Mouse (Mus musculus) limb, embryonic 10.5 days (tissue): ENCODE results near the gene Ipo4. TPM values are rescaled to one million over a fixed set of nuclear protein-coding genes. Genes with fewer than 3 reads are reported as not detected.

Experiments
- DNase-seq: peaks from one replicate; pipeline ENCODE4 v3.0.0-alpha.2; 2017; ENCODE audit warnings: low spot score
- H3K27ac ChIP-seq: fragments of 300-500 bp; sonication (generic); 2 replicates; pipeline ENCODE4 v1.5.1; 2016; ENCODE audit warnings: mild to moderate bottlenecking
- H3K27me3 ChIP-seq: fragments of 300-500 bp; sonication (generic); 2 replicates; pipeline ENCODE4 v1.6.1; 2016; ENCODE audit warnings: low read depth, mild to moderate bottlenecking; ENCODE audit not compliant: poor library complexity, severe bottlenecking
- H3K36me3 ChIP-seq: fragments of 300-500 bp; sonication (generic); 2 replicates; pipeline ENCODE4 v1.6.1; 2016; ENCODE audit warnings: mild to moderate bottlenecking, moderate library complexity
- H3K4me1 ChIP-seq: fragments of 300-500 bp; sonication (generic); 2 replicates; pipeline ENCODE4 v1.6.1; 2016
- H3K4me3 ChIP-seq: fragments of 300-500 bp; sonication (generic); 2 replicates; pipeline ENCODE4 v1.5.1; 2016; ENCODE audit warnings: mild to moderate bottlenecking, moderate library complexity
- H3K9me3 ChIP-seq: fragments of 300-500 bp; sonication (generic); replicated peaks from 2 replicates; pipeline ENCODE4 v1.6.1; 2016; ENCODE audit warnings: mild to moderate bottlenecking
- WGBS: fragments of 180-500 bp; shearing (Covaris S2); methylation state at CpG from one replicate; pipeline ENCODE4 v1.1.7; 2016; 5-methylcytosine and 5-hydroxymethylcytosine counted together
- polyA plus RNA-seq: library from polyadenylated mRNA; unstranded; fragments of >200 nt; fragmentation: Nextera tagmentation; extraction: Ambion mirVana; gene quantifications from 2 replicates; pipeline ENCODE4 v1.2.1, GENCODE M21; 2016

Gene Ipo4
- 134 and 152 TPM in 2 replicates for polyA plus RNA-seq

DNA sequence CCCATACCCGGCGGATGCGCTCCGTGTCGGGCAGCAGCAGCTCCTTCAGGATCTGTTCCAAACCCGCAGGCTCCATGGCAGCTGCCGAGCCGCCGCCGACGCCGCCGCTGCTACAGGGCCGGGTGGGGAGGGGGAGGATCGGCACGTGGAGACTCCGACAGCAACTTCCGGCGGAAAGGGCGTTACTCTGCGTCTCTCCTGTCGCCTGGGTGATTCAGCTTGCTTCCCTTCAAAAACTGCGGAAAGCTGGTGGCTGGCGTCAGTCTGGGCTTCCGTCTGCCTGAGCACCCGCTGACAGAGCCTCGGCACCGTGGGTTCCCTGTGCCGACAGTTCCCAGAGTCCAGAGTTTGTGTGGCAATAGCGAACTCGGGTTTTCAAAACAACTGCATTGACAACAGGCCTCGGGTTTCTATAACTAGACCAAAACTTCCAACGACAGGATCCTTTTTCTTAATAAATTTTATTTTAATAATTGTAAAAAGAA is at the start of gene Ipo4:
Gene Ipo4 (minus strand): TSS at position 435 of the 485 bp plus-strand sequence.
- Histone ChIP-seq H3K36me3 (peaks cover 85% of the 10 kb centered on the region), H3K9me3 (no peaks in the 10 kb centered on the region), H3K27me3 (no peaks in the 10 kb centered on the region), H3K4me1 (peaks cover 20% of the 10 kb centered on the region), H3K27ac (peak within 1 kb of the TSS; percentile 84), H3K4me3 (peak within 1 kb of the TSS; percentile 85)
- WGBS: 2% methylated on average over 33 of the region's 33 CpGs
- DNase-seq: peak; percentile 97

DNA sequence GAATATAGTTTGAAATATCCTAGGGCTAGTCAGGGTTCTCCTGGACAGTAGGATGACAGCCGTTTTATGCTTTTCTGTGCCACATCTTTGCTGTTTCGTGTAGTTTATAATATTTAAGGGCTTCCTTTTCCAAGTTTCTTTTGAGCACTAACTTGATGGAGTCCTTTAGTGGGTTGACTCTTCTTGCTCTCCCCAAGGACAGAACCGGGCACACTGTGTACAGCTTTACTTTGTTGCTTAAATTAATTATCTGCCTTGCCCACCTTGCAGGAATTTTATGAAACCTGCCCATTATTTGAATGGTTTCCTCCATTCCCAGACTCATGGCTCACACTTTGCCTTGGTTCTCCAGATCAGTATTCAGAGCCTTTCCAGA is 46.3 kb upstream of the Ipo4 start:
- Histone ChIP-seq H3K27ac (peak overlapping the region; percentile 90), H3K4me1 (peaks cover 14% of the 10 kb centered on the region), H3K36me3 (peaks cover 35% of the 10 kb centered on the region), H3K9me3 (no peaks in the 10 kb centered on the region), H3K27me3 (no peaks in the 10 kb centered on the region), H3K4me3 (peak overlapping the region; percentile 90)
- WGBS: 21% methylated on average over 3 of the region's 3 CpGs
- DNase-seq: no peak

DNA sequence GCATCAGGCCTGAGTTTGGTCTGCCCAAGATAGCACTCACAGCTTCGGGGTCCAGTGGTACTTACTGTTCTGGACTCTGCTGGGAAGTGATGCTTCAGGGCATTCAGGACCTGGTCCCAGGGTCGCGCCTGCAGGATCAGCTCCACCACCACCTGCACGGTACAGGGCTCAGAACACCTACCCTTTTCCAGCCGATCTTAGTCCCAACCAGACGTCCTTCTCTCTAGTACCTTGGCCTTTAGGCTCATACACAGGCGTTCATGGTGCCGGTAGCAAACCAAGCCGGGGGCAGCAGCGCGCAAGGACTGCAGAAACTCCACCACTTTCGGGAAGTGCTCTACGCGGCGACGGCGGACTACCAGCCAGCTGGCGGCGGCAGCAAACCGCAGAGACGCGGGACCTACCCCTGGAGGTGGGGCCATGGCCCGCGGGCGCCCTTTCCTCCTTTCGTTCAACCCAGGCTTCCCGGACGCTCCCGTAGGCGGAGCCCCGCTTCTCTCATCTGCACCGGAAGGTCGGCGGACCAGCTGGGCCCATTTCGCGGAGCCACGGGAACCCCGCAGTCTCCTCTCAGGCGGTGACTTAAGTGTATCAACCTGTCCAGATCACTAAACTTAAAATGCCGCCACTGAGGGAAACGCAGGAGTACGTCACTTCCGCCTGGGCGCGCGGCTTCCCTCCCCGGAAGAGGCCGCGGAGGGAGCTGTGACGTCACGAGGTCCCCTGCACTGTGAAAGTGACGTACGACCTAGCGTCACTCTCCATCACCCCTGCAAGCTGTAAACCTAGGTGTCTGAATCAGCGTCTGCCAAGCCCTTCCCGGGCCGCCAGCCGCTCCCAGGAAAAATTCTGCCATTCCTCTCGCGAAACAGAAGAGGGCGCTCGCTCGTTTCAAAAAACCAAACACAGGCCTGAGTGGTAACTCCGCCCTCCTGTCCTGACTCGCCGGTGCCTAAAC is 45.7 kb upstream of the Ipo4 start, which contains the start of gene Tinf2:
Gene Tinf2 (minus strand): TSS at position 661 of the 958 bp plus-strand sequence.
- Histone ChIP-seq H3K27ac (peak within 1 kb of the TSS; percentile 90), H3K36me3 (peaks cover 42% of the 10 kb centered on the region), H3K27me3 (no peaks in the 10 kb centered on the region), H3K9me3 (no peaks in the 10 kb centered on the region), H3K4me1 (peaks cover 14% of the 10 kb centered on the region), H3K4me3 (peak within 1 kb of the TSS; percentile 90)
- WGBS: under 1% methylated on average over 66 of the region's 66 CpGs
- DNase-seq: peak; percentile 98

DNA sequence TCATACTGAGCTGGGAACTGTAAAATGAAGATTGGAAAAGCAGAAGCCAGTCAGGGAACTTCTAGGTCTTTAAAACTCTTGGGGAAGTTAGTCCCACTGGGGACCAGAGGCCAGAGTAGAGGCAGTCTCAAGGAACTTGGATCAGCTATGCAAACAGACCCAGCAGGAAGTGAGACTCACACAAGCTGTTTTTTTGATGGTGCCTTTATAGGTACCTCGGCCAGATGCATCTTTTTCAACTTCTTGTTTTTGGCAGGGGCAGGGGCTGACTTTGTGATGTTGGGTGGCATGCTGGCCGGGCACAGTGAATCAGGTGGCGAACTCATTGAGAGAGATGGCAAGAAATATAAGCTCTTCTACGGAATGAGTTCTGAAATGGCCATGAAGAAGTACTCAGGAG is 41.9 kb upstream of the Ipo4 start:
- no peak overlapping the region for H3K4me3 ChIP-seq
- H3K4me1 ChIP-seq: peaks cover 19% of the 10 kb centered on the region
- WGBS: 88% methylated on average over 4 of the region's 4 CpGs
- no peak overlapping the region for H3K27ac ChIP-seq
- DNase-seq: no peak
- no peaks in the 10 kb centered on the region for H3K9me3 ChIP-seq
- peaks cover 60% of the 10 kb centered on the region for H3K36me3 ChIP-seq
- H3K27me3 ChIP-seq: no peaks in the 10 kb centered on the region

DNA sequence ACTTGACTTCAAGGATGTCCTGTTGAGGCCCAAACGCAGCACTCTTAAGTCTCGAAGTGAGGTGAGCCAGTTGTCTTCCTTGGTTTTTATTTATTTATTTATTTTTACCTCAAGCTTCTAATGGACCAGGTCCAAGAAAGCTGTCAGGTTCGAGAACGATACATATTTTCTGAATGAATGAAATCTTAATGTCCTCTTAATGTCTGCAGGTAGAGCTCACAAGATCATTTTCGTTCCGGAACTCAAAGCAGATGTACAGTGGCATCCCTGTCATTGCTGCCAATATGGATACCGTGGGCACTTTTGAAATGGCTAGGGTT is 36.9 kb upstream of the Ipo4 start:
- DNase-seq: no peak
- 81% methylated on average over 7 of the region's 7 CpGs for WGBS

DNA sequence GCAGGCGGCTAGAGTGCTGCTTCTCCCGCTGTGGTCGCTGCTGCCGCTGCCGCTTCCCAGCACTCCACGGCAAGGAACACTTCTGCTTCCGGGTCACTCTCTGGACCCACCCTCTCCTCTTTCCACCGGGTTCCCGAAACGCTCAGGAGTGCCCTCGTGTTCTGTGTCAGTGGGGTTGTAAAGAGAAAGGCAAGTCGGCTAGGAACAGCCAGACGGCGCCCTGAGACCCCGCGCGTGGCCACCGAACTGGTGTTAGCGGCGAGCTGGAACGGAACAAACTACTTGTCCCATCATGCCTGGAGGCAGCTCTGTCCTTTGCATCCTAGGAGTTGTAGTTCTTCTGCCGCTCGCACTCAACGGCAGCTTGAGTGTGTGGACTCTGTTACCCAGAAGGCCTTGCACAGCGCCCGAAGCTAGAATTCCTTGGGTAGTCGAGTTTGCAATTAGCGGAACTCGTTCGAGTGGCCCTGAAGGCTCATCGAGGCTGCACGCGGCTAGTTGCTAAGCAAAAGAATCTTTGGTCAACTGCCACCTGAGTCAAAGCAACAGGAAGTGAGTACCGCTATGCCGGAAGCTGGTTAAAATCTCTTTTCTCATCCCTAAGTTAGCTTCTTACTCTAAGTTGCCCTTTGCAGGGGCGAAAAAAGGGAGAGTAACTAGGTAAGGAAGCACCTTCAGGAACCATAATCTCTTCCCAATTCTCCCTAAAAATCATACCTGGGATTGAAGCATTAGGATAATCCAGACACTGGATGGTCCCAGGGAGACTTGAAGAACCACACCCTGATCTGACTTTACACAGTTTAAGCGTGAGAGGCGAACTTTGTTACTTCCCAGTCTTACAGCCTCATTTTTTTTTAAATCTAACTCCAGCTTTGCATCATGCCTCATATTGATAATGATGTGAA is 36.3 kb upstream of the Ipo4 start, which contains the start of the genes Gmpr2 and Nedd8:
Gene Gmpr2 (plus strand): TSS at position 109 of the 908 bp plus-strand sequence.
Gene Nedd8 (minus strand): TSS at position 292 of the 908 bp plus-strand sequence.
- H3K4me3 ChIP-seq: peak within 1 kb of the TSS; percentile 87
- peaks cover 47% of the 10 kb centered on the region for H3K36me3 ChIP-seq
- DNase-seq: peak; percentile 89
- peaks cover 23% of the 10 kb centered on the region for H3K4me1 ChIP-seq
- peak within 1 kb of the TSS; percentile 94 for H3K27ac ChIP-seq
- H3K27me3 ChIP-seq: no peaks in the 10 kb centered on the region
- H3K9me3 ChIP-seq: no peaks in the 10 kb centered on the region
- WGBS: 1% methylated on average over 38 of the region's 38 CpGs

More for the DNA sequence above, 36.9 kb upstream of the Ipo4 start:
- Histone ChIP-seq H3K27ac (peak overlapping the region; percentile 94), H3K4me1 (peaks cover 23% of the 10 kb centered on the region), H3K36me3 (peaks cover 53% of the 10 kb centered on the region), H3K9me3 (no peaks in the 10 kb centered on the region), H3K27me3 (no peaks in the 10 kb centered on the region), H3K4me3 (peak overlapping the region; percentile 87)

DNA sequence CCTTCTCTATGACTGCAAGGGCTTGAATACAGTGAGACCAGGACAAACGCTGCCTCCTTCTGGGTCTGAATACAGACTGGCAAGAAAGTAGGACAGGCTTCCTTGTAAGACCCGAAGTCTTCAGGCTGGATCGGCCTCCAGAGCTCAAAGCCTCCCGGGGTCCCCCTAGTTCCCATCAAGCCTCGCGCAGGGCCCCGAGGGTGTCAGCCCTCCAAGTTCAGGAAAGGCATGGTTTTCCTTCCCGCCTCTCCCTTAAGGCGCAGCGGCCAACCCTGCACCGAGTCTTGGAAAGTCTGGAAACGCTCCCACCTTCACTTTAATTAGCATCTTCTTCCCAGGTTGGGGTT is 35.7 kb upstream of the Ipo4 start:
- H3K36me3 ChIP-seq: peaks cover 46% of the 10 kb centered on the region
- peaks cover 23% of the 10 kb centered on the region for H3K4me1 ChIP-seq
- H3K27me3 ChIP-seq: no peaks in the 10 kb centered on the region
- H3K4me3 ChIP-seq: peak overlapping the region; percentile 87
- DNase-seq: no peak
- peak overlapping the region; percentile 94 for H3K27ac ChIP-seq
- H3K9me3 ChIP-seq: no peaks in the 10 kb centered on the region
- WGBS: 1% methylated on average over 12 of the region's 12 CpGs

DNA sequence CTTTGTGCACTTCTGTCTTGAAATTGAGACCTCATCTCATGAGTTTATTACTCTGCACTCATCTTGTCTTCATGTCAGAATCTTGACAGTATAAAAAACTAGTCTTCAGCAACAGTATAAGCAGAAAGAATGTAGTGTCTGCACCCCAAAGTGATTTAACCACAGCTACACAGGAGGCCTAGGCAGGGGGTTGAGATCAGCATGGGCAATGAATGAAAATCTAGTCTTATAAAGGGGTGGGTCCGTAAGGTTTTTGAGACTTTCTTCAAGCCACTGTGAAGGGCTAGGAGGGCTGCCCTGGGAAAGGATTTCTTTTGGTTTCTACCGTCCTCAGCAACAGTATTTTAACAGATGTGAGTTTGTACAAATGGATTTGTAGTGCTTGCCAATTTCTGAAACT is 24.9 kb upstream of the Ipo4 start:
- no peaks in the 10 kb centered on the region for H3K27me3 ChIP-seq
- peak overlapping the region; percentile 77 for H3K4me3 ChIP-seq
- 0 out of 2 replicates have a peak, but pooled peaks cover 10% of the 10 kb centered on the region for H3K4me1 ChIP-seq
- DNase-seq: no peak
- H3K27ac ChIP-seq: 0 out of 2 replicates have a peak overlapping the region, but pooled peaks have one; percentile 87
- 48% methylated on average over 2 of the region's 2 CpGs for WGBS
- no peaks in the 10 kb centered on the region for H3K9me3 ChIP-seq
- H3K36me3 ChIP-seq: peaks cover 53% of the 10 kb centered on the region

DNA sequence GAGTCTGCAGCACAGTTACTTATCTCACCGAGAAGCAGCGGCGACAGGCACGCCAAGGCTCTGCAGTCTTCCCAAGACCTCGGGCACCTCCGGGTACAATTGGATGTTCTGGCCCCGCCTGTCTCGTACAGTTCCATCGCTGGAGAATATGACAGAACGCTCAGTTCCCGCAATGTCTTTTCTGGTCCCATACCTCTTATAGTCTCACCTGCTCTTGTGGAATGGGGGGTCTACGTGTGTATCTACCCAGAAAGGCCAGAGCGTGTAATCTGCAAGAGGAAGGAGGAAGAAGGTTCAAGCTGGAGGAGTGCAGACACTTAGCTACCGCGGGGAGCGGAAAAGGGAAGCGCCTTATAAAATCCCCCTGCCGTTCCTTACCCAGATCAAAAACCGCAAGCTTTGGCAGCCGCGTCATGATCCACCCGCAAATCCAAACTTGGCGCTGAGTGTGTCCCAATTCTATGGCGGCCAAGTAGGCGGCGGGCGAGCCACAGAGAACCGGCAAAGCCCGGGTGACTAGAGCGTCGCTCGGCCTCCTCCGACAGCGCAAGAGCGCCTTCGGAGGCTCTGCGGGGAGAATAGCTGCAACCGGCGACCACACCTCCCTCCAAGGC is 24.3 kb upstream of the Ipo4 start, which contains the start of gene Mdp1:
Gene Mdp1 (minus strand): TSS at position 549 of the 614 bp plus-strand sequence.
- H3K27me3 ChIP-seq: no peaks in the 10 kb centered on the region
- WGBS: under 1% methylated on average over 39 of the region's 39 CpGs
- no peaks in the 10 kb centered on the region for H3K9me3 ChIP-seq
- H3K27ac ChIP-seq: peak within 1 kb of the TSS; percentile 87
- H3K36me3 ChIP-seq: peaks cover 50% of the 10 kb centered on the region
- peak; percentile 79 for DNase-seq
- H3K4me3 ChIP-seq: peak within 1 kb of the TSS; percentile 77
- H3K4me1 ChIP-seq: 0 out of 2 replicates have a peak, but pooled peaks cover 10% of the 10 kb centered on the region

DNA sequence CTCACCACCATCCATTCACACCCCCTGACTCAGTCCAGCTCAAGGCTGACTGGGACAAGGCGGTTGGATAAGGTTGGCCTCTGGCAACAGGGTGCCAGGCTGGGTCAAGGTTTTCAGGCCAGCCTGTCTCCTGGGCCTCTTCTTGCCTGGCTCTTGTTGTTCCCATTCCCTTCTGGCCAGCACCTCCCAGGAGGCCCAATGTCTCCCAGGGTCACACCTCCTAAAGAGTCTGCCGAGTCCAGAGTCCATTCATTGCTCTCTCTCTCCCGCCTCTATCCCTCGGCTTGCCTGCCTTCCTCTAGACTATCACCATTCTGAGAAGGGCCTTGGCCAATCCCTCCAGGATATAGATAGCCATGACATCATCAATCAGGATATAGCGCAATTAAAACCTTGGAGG is 22.3 kb upstream of the Ipo4 start:
- Histone ChIP-seq H3K4me1 (0 out of 2 replicates have a peak, but pooled peaks cover 10% of the 10 kb centered on the region), H3K9me3 (no peaks in the 10 kb centered on the region), H3K4me3 (no peak overlapping the region), H3K27me3 (no peaks in the 10 kb centered on the region), H3K27ac (no peak overlapping the region), H3K36me3 (peaks cover 39% of the 10 kb centered on the region)
- 92% methylated on average over 5 of the region's 5 CpGs for WGBS
- DNase-seq: no peak

DNA sequence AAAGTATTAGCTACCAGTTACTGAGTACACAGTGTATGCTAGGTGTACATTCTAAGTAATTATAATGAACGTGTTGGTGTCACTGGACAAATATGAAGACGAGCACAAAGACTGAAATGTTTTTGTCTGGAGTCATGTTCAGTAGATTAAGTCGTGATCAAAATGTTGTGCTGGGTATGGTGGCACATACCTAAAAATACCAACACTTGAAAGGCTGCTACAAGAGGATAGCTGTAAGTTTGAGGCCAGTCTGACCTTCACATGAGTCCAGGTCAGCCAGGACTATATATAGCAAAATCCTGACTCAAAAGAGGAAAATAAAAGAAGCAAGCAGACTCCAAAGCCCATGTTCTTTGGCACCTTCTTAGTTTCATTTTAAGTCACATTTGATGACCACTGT is 21.2 kb upstream of the Ipo4 start:
- Histone ChIP-seq H3K27me3 (no peaks in the 10 kb centered on the region), H3K36me3 (peaks cover 28% of the 10 kb centered on the region), H3K4me3 (no peak overlapping the region), H3K4me1 (0 out of 2 replicates have a peak, but pooled peaks cover 10% of the 10 kb centered on the region), H3K9me3 (no peaks in the 10 kb centered on the region), H3K27ac (no peak overlapping the region)
- DNase-seq: no peak
- 86% methylated on average over 3 of the region's 3 CpGs for WGBS

DNA sequence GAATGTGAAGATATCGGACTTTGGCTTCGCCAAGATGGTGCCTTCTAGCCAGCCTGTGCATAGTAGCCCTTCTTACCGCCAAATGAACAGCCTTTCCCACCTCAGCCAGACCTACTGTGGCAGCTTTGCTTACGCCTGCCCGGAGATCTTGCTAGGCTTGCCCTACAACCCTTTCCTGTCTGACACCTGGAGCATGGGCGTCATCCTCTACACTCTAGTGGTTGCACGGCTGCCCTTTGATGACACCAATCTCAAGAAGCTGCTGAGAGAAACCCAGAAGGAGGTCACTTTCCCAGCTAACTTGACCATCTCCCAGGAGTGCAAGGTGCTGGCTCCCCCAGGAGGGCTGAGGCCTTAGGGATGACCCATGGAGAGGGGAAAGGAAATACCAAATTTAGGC is 15.8 kb upstream of the Ipo4 start:
- Histone ChIP-seq H3K27ac (no peak overlapping the region), H3K4me1 (no peaks in the 10 kb centered on the region), H3K4me3 (no peak overlapping the region), H3K36me3 (peaks cover 11% of the 10 kb centered on the region), H3K9me3 (no peaks in the 10 kb centered on the region), H3K27me3 (no peaks in the 10 kb centered on the region)
- DNase-seq: no peak
- WGBS: 85% methylated on average over 7 of the region's 7 CpGs
